Mouse (Mus musculus) embryonic facial prominence, embryonic 12.5 days (tissue): ENCODE results near the gene Cnpy3. TPM values are rescaled to one million over a fixed set of nuclear protein-coding genes. Genes with fewer than 3 reads are reported as not detected.

ENCODE experiments used
- ATAC-seq: fragments of 200-750 bp; cut with Nextera tagmentation; 2 replicates; pipeline ENCODE4 v1.8.0; 2017; ENCODE audit not compliant: insufficient number of reproducible peaks, insufficient read depth, low FRiP score, low TSS enrichment
- H3K27ac ChIP-seq: fragments of 300-500 bp; sonication (generic); 2 replicates; pipeline ENCODE4 v1.5.1; 2016; ENCODE audit warnings: mild to moderate bottlenecking
- H3K27me3 ChIP-seq: fragments of 300-500 bp; sonication (generic); 2 replicates; pipeline ENCODE4 v1.6.1; 2016; ENCODE audit warnings: mild to moderate bottlenecking, moderate library complexity
- H3K36me3 ChIP-seq: fragments of 300-500 bp; sonication (generic); 2 replicates; pipeline ENCODE4 v1.6.1; 2016; ENCODE audit warnings: mild to moderate bottlenecking
- H3K4me1 ChIP-seq: fragments of 300-500 bp; sonication (generic); 2 replicates; pipeline ENCODE4 v1.6.1; 2016
- H3K4me2 ChIP-seq: fragments of 300-500 bp; sonication (generic); replicated peaks from 2 replicates; pipeline ENCODE4 v1.6.1; 2016; ENCODE audit warnings: mild to moderate bottlenecking, moderate library complexity
- H3K4me3 ChIP-seq: fragments of 300-500 bp; sonication (generic); 2 replicates; pipeline ENCODE4 v1.5.1; 2016; ENCODE audit warnings: mild to moderate bottlenecking
- H3K9ac ChIP-seq: fragments of 300-500 bp; sonication (generic); 2 replicates; pipeline ENCODE4 v1.6.1; 2016; ENCODE audit warnings: mild to moderate bottlenecking, moderate library complexity
- H3K9me3 ChIP-seq: fragments of 300-500 bp; sonication (generic); 2 replicates; pipeline ENCODE4 v1.6.1; 2016; ENCODE audit warnings: mild to moderate bottlenecking, moderate library complexity
- WGBS: fragments of 180-500 bp; shearing (Covaris S2); methylation state at CpG from one replicate; pipeline ENCODE4 v1.1.7; 2016; 5-methylcytosine and 5-hydroxymethylcytosine counted together
- polyA plus RNA-seq: library from polyadenylated mRNA; unstranded; fragments of >200 nt; fragmentation: Nextera tagmentation; extraction: Ambion mirVana; gene quantifications from 2 replicates; pipeline ENCODE4 v1.2.1, GENCODE M21; 2016

The Cnpy3 gene
- polyA plus RNA-seq, 1 experiment from 2014 or later, result 63.1 TPM

DNA sequence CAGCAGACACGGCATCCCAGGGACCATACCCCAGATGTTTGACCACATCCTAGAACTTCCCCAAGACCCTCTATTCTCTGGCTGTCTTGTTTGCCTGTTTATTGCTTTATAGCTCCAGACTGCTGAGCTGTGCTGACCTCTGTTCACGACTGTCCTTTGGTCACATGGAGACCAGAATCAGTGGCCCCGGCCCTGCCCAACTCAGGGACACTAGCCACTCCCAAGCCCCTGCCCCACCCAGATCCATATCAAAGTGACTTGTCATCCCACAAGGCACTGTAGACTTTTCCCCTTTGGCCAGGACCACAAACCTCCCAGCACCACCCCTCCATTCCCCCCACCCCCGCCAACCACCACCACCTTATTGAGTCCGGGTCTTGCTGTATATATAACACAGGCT is 52.8 kb downstream of the Cnpy3 start:
- peaks cover 38% of the 10 kb centered on the region for H3K36me3 ChIP-seq
- no peak overlapping the region for H3K4me3 ChIP-seq
- peaks cover 24% of the 10 kb centered on the region for H3K4me1 ChIP-seq
- no peak overlapping the region for H3K27ac ChIP-seq
- ATAC-seq, result no peak
- 82% methylated on average over 5 of the region's 5 CpGs for WGBS
- H3K9ac ChIP-seq, result no peak overlapping the region
- H3K4me2 ChIP-seq, result no peak overlapping the region
- H3K9me3 ChIP-seq, result no peaks in the 10 kb centered on the region
- H3K27me3 ChIP-seq, result no peaks in the 10 kb centered on the region

- 88% methylated on average over 6 of the region's 6 CpGs for WGBS
- H3K9me3 ChIP-seq, result no peaks in the 10 kb centered on the region
- no peak overlapping the region for H3K4me3 ChIP-seq
- no peak overlapping the region for H3K27ac ChIP-seq
- no peak for ATAC-seq
- H3K27me3 ChIP-seq, result no peaks in the 10 kb centered on the region
- peaks cover 41% of the 10 kb centered on the region for H3K36me3 ChIP-seq
- peaks cover 17% of the 10 kb centered on the region for H3K4me1 ChIP-seq
- H3K9ac ChIP-seq, result no peak overlapping the region
- H3K4me2 ChIP-seq, result no peak overlapping the region
Observed at GRCm38 (mm10) chr17:46698515-46698914, 53.5 kb downstream of the Cnpy3 start.

- no peak for ATAC-seq
- Histone ChIP-seq H3K27ac (no peak overlapping the region), H3K9ac (no peak overlapping the region), H3K36me3 (peaks cover 47% of the 10 kb centered on the region), H3K4me3 (no peak overlapping the region), H3K9me3 (no peaks in the 10 kb centered on the region), H3K4me2 (no peak overlapping the region), H3K4me1 (no peaks in the 10 kb centered on the region), H3K27me3 (no peaks in the 10 kb centered on the region)
- WGBS, result 97% methylated on average over 1 of the region's 1 CpGs
Observed at GRCm38 (mm10) chr17:46694517-46695063, 57.4 kb downstream of the Cnpy3 start.

GRCm38 (mm10) chr17:46691390-46691789 is 60.6 kb downstream of the Cnpy3 start:
- Histone ChIP-seq H3K9me3 (no peaks in the 10 kb centered on the region), H3K9ac (no peak overlapping the region), H3K27ac (no peak overlapping the region), H3K4me3 (no peak overlapping the region), H3K27me3 (no peaks in the 10 kb centered on the region), H3K4me2 (no peak overlapping the region), H3K36me3 (peaks cover 31% of the 10 kb centered on the region), H3K4me1 (no peaks in the 10 kb centered on the region)
- no peak for ATAC-seq
- 93% methylated on average over 2 of the region's 2 CpGs for WGBS

DNA sequence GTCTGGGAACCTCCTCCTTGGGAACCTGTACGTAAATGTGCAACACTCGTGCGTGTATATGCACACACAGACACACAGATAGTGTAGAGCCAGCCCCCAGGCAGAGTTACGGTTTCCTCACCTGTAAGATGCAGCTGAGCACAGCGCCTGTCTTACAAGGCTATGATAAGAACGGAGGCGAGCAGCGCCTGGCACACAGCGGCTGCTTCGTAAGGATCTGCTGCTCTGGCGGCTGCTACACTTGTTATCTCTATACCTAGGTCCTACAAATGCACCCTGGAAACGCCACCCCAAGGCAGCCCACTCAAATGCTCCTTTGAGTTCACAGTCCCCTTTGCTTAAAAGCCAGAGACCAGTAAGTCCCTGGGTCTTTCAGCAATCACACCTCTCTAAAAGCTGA is 61.3 kb downstream of the Cnpy3 start:
- no peak for ATAC-seq
- Histone ChIP-seq H3K4me1 (no peaks in the 10 kb centered on the region), H3K4me2 (no peak overlapping the region), H3K27me3 (no peaks in the 10 kb centered on the region), H3K9me3 (no peaks in the 10 kb centered on the region), H3K4me3 (no peak overlapping the region), H3K9ac (no peak overlapping the region), H3K36me3 (peaks cover 34% of the 10 kb centered on the region), H3K27ac (no peak overlapping the region)
- WGBS, result 91% methylated on average over 12 of the region's 12 CpGs

DNA sequence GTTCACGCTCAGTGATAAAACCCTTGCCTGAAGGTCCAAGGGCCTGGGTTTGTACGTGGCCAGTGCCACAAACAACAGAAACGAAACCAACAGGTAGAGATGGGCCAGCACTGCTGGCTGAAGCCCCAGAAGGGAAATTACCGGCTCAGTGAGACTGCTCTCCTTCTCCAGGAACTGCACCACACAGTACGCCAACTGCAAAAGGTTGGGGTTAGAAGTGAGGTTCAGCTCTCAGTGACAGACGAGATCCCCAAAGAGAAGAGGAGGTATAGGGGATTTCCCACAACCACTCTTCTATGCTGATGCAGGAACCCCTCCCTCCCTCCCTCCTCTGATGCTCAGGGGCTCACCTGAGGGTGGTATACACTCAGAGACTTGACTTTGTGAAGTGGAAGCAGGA is 66.1 kb downstream of the Cnpy3 start:
- WGBS, result 93% methylated on average over 6 of the region's 6 CpGs
- H3K36me3 ChIP-seq, result peaks cover 53% of the 10 kb centered on the region
- ATAC-seq, result no peak

More for the DNA sequence above, 66.1 kb downstream of the Cnpy3 start:
- Histone ChIP-seq H3K4me3 (no peak overlapping the region), H3K9ac (no peak overlapping the region), H3K27ac (no peak overlapping the region), H3K9me3 (no peaks in the 10 kb centered on the region), H3K27me3 (no peaks in the 10 kb centered on the region), H3K4me1 (peaks cover 9% of the 10 kb centered on the region), H3K4me2 (no peak overlapping the region)

Other genes starting within 250 kb of the Cnpy3 start
- gene Cul9, start 205.8 kb downstream of the Cnpy3 start, polyA plus RNA-seq, result 12.4 and 13.4 TPM in 2 replicates
- gene Srf, start 196.0 kb downstream of the Cnpy3 start, polyA plus RNA-seq, result 10.5 and 12.0 TPM in 2 replicates
- 130 and 134 TPM in 2 replicates for gene Ptk7, start 122.7 kb downstream of the Cnpy3 start, polyA plus RNA-seq
- 28.5 and 29.8 TPM in 2 replicates for gene Klc4, start 106.2 kb downstream of the Cnpy3 start, polyA plus RNA-seq
- gene Mrpl2, start 106.0 kb downstream of the Cnpy3 start, polyA plus RNA-seq, result 98.1 and 102 TPM in 2 replicates
- 57.3 and 61.1 TPM in 2 replicates for gene Cul7, start 101.9 kb downstream of the Cnpy3 start, polyA plus RNA-seq
- gene Rrp36, start 77.9 kb downstream of the Cnpy3 start, polyA plus RNA-seq, result 62.6 and 67.6 TPM in 2 replicates
- 170 and 174 TPM in 2 replicates for gene Mea1, start 73.4 kb downstream of the Cnpy3 start, polyA plus RNA-seq
- gene Klhdc3, start 71.3 kb downstream of the Cnpy3 start, polyA plus RNA-seq, result 134 and 137 TPM in 2 replicates
- 110 and 111 TPM in 2 replicates for gene Ppp2r5d, start 47.1 kb downstream of the Cnpy3 start, polyA plus RNA-seq
- 43.0 and 45.1 TPM in 2 replicates for gene Pex6, start 40.8 kb downstream of the Cnpy3 start, polyA plus RNA-seq
- gene Gnmt, start 23.0 kb downstream of the Cnpy3 start, polyA plus RNA-seq, result 0.69 and 0.74 TPM in 2 replicates
- 0.41 and 0.47 TPM in 2 replicates for gene Ptcra, start 11.5 kb upstream of the Cnpy3 start, polyA plus RNA-seq
- gene 2310039H08Rik, start 20.4 kb upstream of the Cnpy3 start, polyA plus RNA-seq, result 54.8 and 59.5 TPM in 2 replicates
- 180 and 184 TPM in 2 replicates for gene Rpl7l1, start 30.5 kb upstream of the Cnpy3 start, polyA plus RNA-seq
- gene Bicral, start 106.3 kb upstream of the Cnpy3 start, polyA plus RNA-seq, result 4.6 and 5.5 TPM in 2 replicates
- gene Tbcc, start 138.5 kb upstream of the Cnpy3 start, polyA plus RNA-seq, result 80.2 and 83.7 TPM in 2 replicates
- 0.09 TPM in 1 of 2 replicates, not detected in the other for gene Prph2, start 158.2 kb upstream of the Cnpy3 start, polyA plus RNA-seq